Mouse (Mus musculus): Measurements from ENCODE around the gene Bloc1s3. TPM values are rescaled to one million over a fixed set of nuclear protein-coding genes. Genes with fewer than 3 reads are reported as not detected.

Gene Bloc1s3
- polyA plus RNA-seq, 1 experiment from 2014 or later: 4.1 TPM

DNA sequence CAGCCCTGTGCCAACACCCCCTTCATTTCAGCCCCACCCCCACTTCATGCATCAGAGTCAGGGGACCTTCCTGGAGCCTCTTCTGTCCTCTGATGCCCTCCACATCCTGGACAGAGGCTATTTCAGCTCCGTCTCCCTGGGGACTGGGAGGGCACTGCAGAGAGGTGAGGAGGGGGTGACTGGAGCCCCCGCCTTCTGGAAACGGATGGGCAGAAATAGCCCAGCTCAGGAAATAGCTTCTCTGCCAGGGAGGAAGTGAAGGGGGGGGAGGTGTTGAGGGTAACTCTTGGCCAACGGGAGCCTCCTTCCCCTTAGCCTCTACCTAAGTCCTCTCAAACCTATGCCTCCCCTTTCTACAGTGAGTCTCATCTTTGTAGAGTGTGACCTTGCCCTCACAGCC, 35.8 kb downstream of the Bloc1s3 start:
- Histone ChIP-seq H3K4me3 (no peak overlapping the region), H3K4me2 (replicated peaks) (no peak overlapping the region), H3K9me3 (no peaks in the 10 kb centered on the region), H3K27me3 (peaks cover 67% of the 10 kb centered on the region), H3K9ac (peak overlapping the region; percentile 10; the same call in 1 of the 2 replicates), H3K4me1 (0 out of 2 replicates have a peak, but pooled peaks cover 5% of the 10 kb centered on the region), H3K36me3 (no peaks in the 10 kb centered on the region), H3K27ac (no peak overlapping the region)
- no peak for ATAC-seq (ENCODE audit: insufficient number of reproducible peaks, insufficient read depth, low FRiP score, low TSS enrichment)
- 41% methylated on average over 4 of the region's 4 CpGs for WGBS

GRCm38 (mm10) chr7:19470308-19470707, 37.9 kb downstream of the Bloc1s3 start:
- peaks cover 77% of the 10 kb centered on the region for H3K27me3 ChIP-seq
- no peak overlapping the region for H3K4me3 ChIP-seq
- no peak overlapping the region for H3K4me2 ChIP-seq (replicated peaks)
- no peaks in the 10 kb centered on the region for H3K9me3 ChIP-seq
- H3K27ac ChIP-seq: no peak overlapping the region
- no peak overlapping the region for H3K9ac ChIP-seq
- no peak for ATAC-seq (ENCODE audit: insufficient number of reproducible peaks, insufficient read depth, low FRiP score, low TSS enrichment)
- no peaks in the 10 kb centered on the region for H3K36me3 ChIP-seq
- H3K4me1 ChIP-seq: peaks cover 6% of the 10 kb centered on the region; the same call in 1 of the 2 replicates
- 9% methylated on average over 14 of the region's 14 CpGs for WGBS

- Histone ChIP-seq H3K9ac (no peak overlapping the region), H3K4me2 (replicated peaks) (no peak overlapping the region), H3K27me3 (peaks cover 72% of the 10 kb centered on the region), H3K9me3 (no peaks in the 10 kb centered on the region), H3K4me3 (0 out of 2 replicates have a peak overlapping the region, but pooled peaks have one; percentile 6), H3K27ac (no peak overlapping the region), H3K36me3 (no peaks in the 10 kb centered on the region), H3K4me1 (peaks cover 15% of the 10 kb centered on the region)
- 23% methylated on average over 23 of the region's 23 CpGs for WGBS
- ATAC-seq (ENCODE audit: insufficient number of reproducible peaks, insufficient read depth, low FRiP score, low TSS enrichment): no peak
Observed at GRCm38 (mm10) chr7:19469404-19469803, 38.8 kb downstream of the Bloc1s3 start.

DNA sequence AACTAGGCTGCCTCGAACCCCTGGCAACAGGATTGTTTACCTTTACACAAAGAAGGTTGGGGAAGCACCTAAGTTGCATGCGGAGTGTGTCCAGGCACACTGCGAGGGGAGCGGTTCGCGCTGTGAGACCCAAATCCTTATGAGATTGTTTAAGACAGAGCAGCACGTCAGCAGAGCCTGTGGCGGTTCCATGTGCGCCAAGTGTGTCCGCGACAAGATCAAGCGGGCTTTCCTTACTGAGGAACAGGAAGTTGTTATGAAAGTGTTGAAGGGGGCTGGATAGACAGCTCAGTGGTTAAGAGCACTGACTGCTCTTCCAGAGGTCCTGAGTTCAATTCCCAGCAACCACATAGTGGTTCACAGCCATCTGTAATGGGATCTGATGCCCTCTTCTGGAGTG, 39.9 kb downstream of the Bloc1s3 start:
- Histone ChIP-seq H3K27me3 (peaks cover 64% of the 10 kb centered on the region), H3K27ac (no peak overlapping the region), H3K36me3 (no peaks in the 10 kb centered on the region), H3K4me1 (peaks cover 20% of the 10 kb centered on the region), H3K9ac (no peak overlapping the region), H3K9me3 (no peaks in the 10 kb centered on the region), H3K4me2 (replicated peaks) (no peak overlapping the region), H3K4me3 (no peak overlapping the region)
- WGBS: 68% methylated on average over 12 of the region's 12 CpGs
- ATAC-seq (ENCODE audit: insufficient number of reproducible peaks, insufficient read depth, low FRiP score, low TSS enrichment): no peak

- no peak for ATAC-seq (ENCODE audit: insufficient number of reproducible peaks, insufficient read depth, low FRiP score, low TSS enrichment)
- H3K4me1 ChIP-seq: peaks cover 25% of the 10 kb centered on the region
- H3K27me3 ChIP-seq: peaks cover 58% of the 10 kb centered on the region
- H3K27ac ChIP-seq: no peak overlapping the region
- H3K36me3 ChIP-seq: no peaks in the 10 kb centered on the region
- no peaks in the 10 kb centered on the region for H3K9me3 ChIP-seq
- no peak overlapping the region for H3K4me3 ChIP-seq
- no peak overlapping the region for H3K4me2 ChIP-seq (replicated peaks)
- no peak overlapping the region for H3K9ac ChIP-seq
- WGBS: 33% methylated on average over 6 of the region's 6 CpGs
Observed at GRCm38 (mm10) chr7:19467638-19468037, 40.5 kb downstream of the Bloc1s3 start.

GRCm38 (mm10) chr7:19466602-19467145, 41.5 kb downstream of the Bloc1s3 start:
- 63% methylated on average over 5 of the region's 5 CpGs for WGBS
- no peak overlapping the region for H3K4me3 ChIP-seq
- no peaks in the 10 kb centered on the region for H3K36me3 ChIP-seq
- H3K27ac ChIP-seq: no peak overlapping the region
- peaks cover 48% of the 10 kb centered on the region for H3K27me3 ChIP-seq
- H3K4me1 ChIP-seq: peaks cover 25% of the 10 kb centered on the region
- no peak overlapping the region for H3K9ac ChIP-seq
- no peak overlapping the region for H3K4me2 ChIP-seq (replicated peaks)
- ATAC-seq (ENCODE audit: insufficient number of reproducible peaks, insufficient read depth, low FRiP score, low TSS enrichment): no peak
- no peaks in the 10 kb centered on the region for H3K9me3 ChIP-seq

DNA sequence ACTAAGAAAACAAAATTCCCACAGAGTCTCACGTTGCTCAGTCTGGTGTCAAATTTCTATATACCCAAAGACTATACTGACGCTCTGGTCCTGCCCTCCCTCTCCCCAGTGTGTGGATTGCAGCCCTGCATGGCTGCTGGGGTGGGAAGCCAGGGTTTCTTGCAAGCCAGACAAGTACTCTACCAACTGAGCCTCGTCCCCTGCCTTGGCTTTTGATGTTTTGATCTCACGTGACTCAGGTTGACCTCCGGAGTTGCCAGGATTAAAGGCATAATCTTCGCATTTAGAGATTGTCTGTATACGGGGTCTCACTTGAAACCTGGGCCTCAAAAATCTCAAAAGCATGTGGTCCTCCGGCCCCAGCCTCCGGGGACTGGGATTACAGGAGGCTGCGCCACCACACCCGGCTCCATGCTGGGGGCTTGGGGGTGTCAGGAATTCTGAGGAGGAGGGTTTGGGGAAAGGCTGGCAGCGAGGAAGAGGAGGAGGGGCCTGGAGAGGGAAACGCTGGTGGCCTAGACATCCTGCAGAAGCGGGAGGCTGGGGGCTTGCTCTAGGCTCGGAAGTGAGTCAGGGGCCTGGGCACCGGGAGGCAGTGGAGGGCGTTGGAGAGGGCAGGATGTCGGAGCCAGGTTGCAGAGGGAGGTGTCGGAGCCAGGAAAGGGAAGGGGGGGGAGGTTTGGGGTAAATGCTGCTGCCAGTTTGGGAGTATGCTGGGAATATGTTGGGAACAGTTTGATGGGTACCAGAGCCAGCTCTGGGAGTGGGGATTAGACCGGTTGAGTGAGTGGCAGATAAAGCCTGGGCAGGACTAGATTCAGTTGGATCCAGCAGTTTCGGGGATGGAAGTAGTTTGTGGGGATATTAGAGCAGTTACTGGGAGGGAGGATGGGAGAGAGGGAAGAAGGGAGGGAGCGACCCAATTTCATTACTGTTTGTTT, 43.5 kb downstream of the Bloc1s3 start:
- Histone ChIP-seq H3K9ac (peak overlapping the region; percentile 30; the same call in 1 of the 2 replicates), H3K4me3 (peak overlapping the region; percentile 19; the same call in 1 of the 2 replicates), H3K9me3 (no peaks in the 10 kb centered on the region), H3K27ac (peak overlapping the region; percentile 76), H3K4me2 (replicated peaks) (peak overlapping the region; percentile 38), H3K36me3 (no peaks in the 10 kb centered on the region), H3K4me1 (peaks cover 26% of the 10 kb centered on the region), H3K27me3 (peaks cover 29% of the 10 kb centered on the region)
- peak; percentile 64; the same call in 1 of the 2 replicates for ATAC-seq (ENCODE audit: insufficient number of reproducible peaks, insufficient read depth, low FRiP score, low TSS enrichment)
- WGBS: 5% methylated on average over 22 of the region's 22 CpGs

DNA sequence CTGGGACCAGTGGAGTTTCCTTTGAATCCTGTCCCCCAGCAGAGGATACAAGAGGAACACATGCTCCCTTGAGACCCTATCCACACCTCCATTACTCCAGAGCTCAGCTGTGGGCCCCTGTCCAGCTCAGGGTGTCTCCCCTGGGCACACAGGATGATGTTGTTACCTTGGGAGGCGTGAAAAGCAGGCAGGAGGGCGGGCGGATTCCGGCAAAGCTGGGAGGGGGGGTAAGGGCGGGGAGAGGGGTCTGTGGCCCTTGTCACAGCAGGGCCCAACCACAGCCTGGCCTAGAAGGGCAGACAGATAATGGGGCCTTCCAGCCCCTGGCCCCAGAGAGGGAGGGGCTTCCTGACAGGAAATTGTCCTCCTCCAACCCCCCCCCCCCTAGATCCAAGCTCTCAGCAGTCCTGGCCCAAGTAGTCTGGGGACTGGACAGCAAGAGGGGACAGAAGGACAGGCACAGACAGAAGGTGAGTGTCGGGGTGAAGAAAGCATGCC, 45.2 kb downstream of the Bloc1s3 start, which contains the start of gene Exoc3l2:
Gene Exoc3l2, plus strand, starts transcription at position 448 of the 498 bp plus-strand sequence.
- ATAC-seq (ENCODE audit: insufficient number of reproducible peaks, insufficient read depth, low FRiP score, low TSS enrichment): no peak
- WGBS: 22% methylated on average over 6 of the region's 6 CpGs
- Histone ChIP-seq H3K9ac (no peak within 1 kb of the TSS; the same call in 1 of the 2 replicates), H3K27me3 (peaks cover 15% of the 10 kb centered on the region; the same call in 1 of the 2 replicates), H3K27ac (0 out of 2 replicates have a peak within 1 kb of the TSS, but pooled peaks have one; percentile 65), H3K4me3 (no peak within 1 kb of the TSS), H3K36me3 (no peaks in the 10 kb centered on the region), H3K4me1 (peaks cover 31% of the 10 kb centered on the region), H3K9me3 (no peaks in the 10 kb centered on the region), H3K4me2 (replicated peaks) (no peak within 1 kb of the TSS)

DNA sequence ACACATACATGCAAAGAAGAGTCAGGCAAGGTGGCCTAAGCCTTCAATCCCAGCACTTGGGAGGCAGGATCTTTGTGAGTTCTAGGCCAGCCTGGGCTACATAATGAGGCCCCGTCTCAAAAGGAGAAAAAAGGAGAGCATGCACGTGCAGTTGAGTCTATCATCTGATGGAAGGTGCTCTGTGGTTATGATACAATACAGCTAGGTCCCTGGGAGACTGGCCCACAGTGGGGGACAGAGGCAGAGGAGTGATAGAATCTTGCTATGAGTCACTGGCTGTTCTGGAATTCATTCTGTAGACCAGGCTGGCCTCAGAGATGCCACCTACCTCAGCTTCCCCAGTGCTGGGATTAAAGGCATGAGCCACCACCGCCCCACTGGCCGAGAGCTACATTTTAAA, 45.7 kb downstream of the Bloc1s3 start:
- no peak overlapping the region for H3K9ac ChIP-seq
- no peak overlapping the region for H3K27ac ChIP-seq
- no peak overlapping the region for H3K4me2 ChIP-seq (replicated peaks)
- no peak for ATAC-seq (ENCODE audit: insufficient number of reproducible peaks, insufficient read depth, low FRiP score, low TSS enrichment)
- no peaks in the 10 kb centered on the region for H3K36me3 ChIP-seq
- WGBS: 60% methylated on average over 4 of the region's 4 CpGs
- no peak overlapping the region for H3K4me3 ChIP-seq
- H3K4me1 ChIP-seq: peaks cover 34% of the 10 kb centered on the region
- H3K9me3 ChIP-seq: no peaks in the 10 kb centered on the region
- 0 out of 2 replicates have a peak, but pooled peaks cover 11% of the 10 kb centered on the region for H3K27me3 ChIP-seq

DNA sequence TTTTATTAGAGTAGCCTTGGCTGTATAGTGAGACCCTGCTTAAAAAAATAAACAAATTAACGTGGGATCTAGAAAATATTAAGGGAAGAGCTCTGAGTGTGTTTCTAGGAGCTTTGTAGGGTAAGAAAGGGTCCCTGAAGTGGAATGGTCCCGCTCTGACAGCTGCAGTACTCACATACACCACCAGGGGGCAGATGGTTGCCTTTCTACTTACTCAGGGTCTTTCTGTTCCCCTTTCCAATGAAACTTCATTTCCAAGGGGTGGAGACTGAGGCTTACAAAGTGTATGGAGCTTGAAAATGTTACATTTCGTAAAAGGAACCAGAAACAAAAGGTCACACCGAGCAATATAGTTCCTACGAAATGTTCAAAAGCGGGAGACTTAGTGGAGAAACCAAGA, 46.7 kb downstream of the Bloc1s3 start:
- ATAC-seq (ENCODE audit: insufficient number of reproducible peaks, insufficient read depth, low FRiP score, low TSS enrichment): no peak
- Histone ChIP-seq H3K9me3 (no peaks in the 10 kb centered on the region), H3K4me3 (no peak overlapping the region), H3K4me2 (replicated peaks) (0 out of 2 replicates have a peak overlapping the region, but pooled peaks have one; percentile 6), H3K36me3 (0 out of 2 replicates have a peak, but pooled peaks cover 2% of the 10 kb centered on the region), H3K27me3 (0 out of 2 replicates have a peak, but pooled peaks cover 4% of the 10 kb centered on the region), H3K9ac (no peak overlapping the region), H3K27ac (no peak overlapping the region), H3K4me1 (peaks cover 42% of the 10 kb centered on the region)
- WGBS: 10% methylated on average over 6 of the region's 6 CpGs

GRCm38 (mm10) chr7:19460500-19460899, 47.7 kb downstream of the Bloc1s3 start:
- Histone ChIP-seq H3K27ac (no peak overlapping the region), H3K27me3 (no peaks in the 10 kb centered on the region), H3K4me2 (replicated peaks) (no peak overlapping the region), H3K9me3 (no peaks in the 10 kb centered on the region), H3K4me1 (peaks cover 45% of the 10 kb centered on the region), H3K9ac (no peak overlapping the region), H3K4me3 (no peak overlapping the region), H3K36me3 (peaks cover 12% of the 10 kb centered on the region)
- ATAC-seq (ENCODE audit: insufficient number of reproducible peaks, insufficient read depth, low FRiP score, low TSS enrichment): no peak
- WGBS: 71% methylated on average over 1 of the region's 1 CpGs

Measured in embryonic facial prominence, embryonic 12.5 days (tissue).